Mouse (Mus musculus): ENCODE measurements around the gene Wwox.
"Not testable (repeated sequence)": the region's sequence is repeated elsewhere in the genome, so short reads cannot be mapped to it uniquely, and the experiment has no call there.

The Wwox gene

GRCm38 (mm10) chr8:114806826-114807420 is 367.5 kb downstream of the Wwox start:
- no peak for DNase-seq (ENCODE audit: low spot score)

DNA sequence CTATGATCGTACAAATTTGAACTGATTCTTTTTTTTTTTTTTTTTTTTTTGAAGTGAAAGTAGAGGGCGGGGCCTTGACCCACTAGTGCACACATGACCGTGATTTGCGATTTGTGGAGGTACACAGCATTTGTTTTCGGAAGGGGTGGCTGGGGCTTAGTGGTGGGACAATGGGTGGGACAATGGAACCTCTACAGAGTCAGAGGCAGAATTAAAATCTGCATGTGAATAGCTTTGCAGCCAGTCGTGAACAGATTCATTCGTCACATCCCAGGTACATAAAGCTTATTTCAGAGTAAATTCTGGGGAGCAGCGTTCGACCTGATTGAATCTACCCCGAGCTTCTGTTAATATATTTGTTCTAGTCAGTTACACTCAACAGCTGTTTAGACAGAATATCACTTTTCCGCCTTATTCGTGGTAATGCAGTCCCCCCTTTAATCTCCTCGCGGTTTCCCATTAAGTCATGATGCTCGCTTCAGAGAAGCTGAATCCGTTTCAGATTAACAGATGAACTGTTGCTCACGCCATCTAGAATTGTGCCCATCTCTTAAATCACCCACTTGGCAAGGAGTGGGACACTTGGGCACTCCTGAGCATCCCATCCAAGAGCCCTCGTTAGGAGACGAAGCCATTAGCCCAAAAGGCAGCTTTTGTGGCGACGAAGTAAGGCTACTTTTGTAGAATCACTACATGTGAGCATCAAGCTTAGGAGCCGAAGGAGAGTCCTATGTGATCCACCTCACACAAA is 368.4 kb downstream of the Wwox start:
- no peak for DNase-seq (ENCODE audit: low spot score)

- DNase-seq (ENCODE audit: low spot score) = no peak
Measured at GRCm38 (mm10) chr8:114810470-114810869, 371.0 kb downstream of the Wwox start.

DNA sequence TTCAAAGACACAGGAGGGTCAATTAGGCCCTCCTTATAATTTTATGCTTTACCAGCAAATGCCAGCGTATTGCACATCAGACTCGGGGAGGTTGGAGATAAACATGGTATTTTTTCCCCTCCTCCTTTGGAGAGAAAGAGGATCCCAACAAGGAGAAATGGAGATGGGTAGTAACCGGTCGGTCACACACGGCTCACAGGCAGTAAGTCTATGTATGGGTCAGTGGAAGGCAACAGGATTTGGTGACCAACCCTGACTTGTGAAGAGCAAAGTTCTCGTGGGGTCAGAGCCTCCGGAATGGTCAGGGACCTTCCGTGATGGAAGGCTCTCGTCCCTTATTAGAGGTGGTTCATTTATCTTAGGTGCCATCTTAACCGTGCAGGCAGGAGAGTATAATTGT is 374.4 kb downstream of the Wwox start:
- no peak for DNase-seq (ENCODE audit: low spot score)

GRCm38 (mm10) chr8:114814769-114815736 is 375.6 kb downstream of the Wwox start:
- no peak for DNase-seq (ENCODE audit: low spot score)

- no peak for DNase-seq (ENCODE audit: low spot score)
Measured at GRCm38 (mm10) chr8:114816343-114816742, 376.9 kb downstream of the Wwox start.

DNA sequence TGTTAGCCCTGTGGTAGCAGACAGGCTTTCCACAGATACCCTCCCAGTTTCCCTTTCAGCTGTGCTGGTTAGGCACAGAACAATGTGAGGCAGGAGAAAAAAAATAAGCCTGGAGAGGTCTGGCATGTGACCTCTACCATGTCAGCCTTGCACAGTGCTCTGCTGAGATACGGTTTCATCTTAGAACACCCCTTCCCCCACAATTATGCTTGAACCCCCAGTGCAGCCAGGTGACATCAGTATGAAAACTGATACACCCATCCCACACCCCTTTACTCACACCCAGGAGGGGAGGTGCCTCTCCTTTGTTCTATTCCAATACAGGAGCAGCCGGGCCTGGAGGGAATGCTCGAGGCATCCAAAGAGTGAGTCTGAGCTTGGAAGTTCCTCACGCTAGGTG is 377.5 kb downstream of the Wwox start:
- no peak for DNase-seq (ENCODE audit: low spot score)

DNA sequence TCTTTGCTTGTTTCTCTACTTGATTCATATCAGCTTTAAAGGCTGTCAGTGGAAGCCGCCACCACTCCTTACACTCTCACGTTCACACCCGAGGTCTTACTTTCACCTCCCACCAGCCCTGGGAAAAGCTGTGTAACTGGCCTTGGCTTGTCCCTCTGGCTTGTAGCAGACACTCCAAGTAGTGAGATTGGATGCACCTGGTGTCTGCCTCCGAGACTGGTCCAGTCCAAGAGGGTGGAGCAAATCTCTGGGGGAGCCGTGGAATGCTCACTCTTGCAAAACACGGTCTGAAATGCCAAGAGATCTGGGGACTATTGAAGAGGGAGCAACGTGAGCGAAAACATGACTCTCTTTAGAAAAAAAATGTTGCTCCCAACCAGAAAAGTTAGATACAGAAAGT is 382.1 kb downstream of the Wwox start:
- no peak for DNase-seq (ENCODE audit: low spot score)

- no peak for DNase-seq (ENCODE audit: low spot score)
Measured at GRCm38 (mm10) chr8:114825460-114825859, 386.0 kb downstream of the Wwox start.

DNA sequence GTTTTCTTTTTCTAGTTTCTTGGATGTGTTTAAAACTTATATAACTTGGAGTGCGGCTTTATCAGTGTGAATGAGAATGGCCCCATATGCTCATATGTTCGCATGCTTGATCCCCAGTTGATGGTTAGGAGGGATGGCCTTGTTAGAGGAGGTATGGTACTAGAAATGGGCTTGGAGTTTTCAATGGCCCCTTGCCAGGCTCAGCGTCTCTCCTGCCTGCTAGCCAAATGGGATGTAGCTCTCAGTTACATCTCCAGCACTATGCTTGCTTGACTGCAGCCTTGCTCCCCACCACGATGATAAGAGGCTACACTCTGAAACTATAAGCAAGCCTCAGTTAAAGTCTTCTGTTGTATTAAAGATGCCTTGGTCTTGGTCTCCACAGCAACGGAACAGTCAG is 387.5 kb downstream of the Wwox start:
- DNase-seq (ENCODE audit: low spot score) = no peak

- DNase-seq (ENCODE audit: low spot score) = not testable (repeated sequence)
Measured at GRCm38 (mm10) chr8:114827810-114828209, 388.4 kb downstream of the Wwox start.

GRCm38 (mm10) chr8:114831595-114831994 is 392.1 kb downstream of the Wwox start:
- no peak for DNase-seq (ENCODE audit: low spot score)

DNA sequence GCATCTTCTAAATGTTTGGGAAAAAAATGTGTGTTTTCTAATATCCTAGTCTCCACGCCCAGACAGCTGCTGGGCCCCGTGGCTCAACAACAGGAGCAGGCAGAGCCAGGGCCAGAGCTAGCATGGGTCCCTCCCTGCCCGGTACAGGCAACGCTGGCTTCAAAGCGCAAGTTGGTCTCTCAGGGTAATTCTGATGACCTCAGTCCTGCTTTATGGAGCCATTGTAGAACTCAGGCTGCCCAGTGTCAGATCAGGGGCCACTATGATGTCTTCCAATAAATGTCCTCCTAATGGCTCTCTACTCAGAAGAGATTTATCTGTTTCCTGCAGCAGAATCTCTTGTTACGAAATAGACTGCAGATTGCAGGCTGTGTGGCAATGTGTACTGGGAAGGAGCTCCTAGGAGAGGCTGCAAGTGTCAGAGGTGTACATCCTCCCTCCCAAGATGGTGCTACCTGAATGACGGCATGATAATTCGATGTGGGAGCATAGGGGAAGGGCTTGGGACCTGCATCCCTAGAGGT is 392.9 kb downstream of the Wwox start:
- no peak for DNase-seq (ENCODE audit: low spot score)

DNA sequence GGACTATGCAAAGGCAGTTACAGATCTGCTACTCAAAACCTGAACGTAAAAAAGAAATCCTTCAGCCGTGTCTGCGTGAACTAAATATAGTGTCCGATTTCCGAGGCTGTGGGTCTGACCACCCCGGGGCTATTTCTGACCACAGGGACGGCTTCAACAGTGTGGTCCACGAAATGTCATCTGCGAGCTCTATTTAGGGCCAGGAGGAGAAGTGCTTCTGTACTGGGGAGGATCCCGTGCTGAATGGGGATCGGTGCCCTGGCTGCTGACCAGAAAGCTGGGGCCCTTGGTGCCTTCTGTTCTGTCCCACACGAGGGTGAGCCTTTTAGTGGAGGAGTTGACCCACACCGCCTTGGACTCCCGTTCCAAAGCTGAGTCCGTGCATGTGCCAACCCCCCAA is 395.3 kb downstream of the Wwox start:
- DNase-seq (ENCODE audit: low spot score) = no peak

DNA sequence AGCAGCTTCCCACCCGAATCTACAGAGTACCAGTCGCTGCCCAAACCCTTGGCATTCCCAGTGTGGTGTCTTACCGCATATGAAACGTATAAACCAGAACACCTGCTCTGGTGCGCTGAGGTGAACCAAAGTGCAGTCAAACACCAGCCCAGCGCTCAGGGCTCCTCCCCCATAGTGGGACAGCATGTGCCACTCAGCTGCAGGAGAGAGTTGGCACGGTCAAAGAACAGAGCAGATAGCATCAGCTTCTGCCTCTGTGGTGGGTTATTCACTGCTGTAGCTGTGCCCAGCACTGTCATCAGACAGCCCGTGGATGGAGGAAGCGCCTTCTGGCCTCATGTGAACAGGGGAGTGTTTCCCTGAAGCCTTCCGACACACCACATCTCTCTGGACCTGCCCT is 400.5 kb downstream of the Wwox start:
- DNase-seq (ENCODE audit: low spot score) = no peak

DNA sequence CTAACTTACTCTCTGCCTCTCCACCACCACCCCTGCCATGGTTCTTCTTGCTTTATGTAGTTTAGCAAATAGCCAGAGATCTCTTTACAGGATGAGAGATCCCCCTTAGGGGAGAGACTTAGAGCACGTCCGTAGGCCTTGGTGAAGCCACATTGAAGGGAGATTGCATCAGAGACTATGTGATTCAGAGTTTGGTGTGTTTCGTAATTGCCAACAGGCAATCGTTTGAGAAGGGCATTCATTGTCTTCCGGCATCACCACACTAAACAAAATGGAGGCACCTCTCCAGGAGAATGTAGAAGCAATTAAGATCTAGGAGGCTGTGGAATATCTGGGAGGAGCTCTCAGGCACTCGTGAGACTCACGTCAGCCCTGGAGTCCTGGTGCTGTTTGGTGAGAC is 408.2 kb downstream of the Wwox start:
- DNase-seq (ENCODE audit: low spot score) = no peak

- no peak for DNase-seq (ENCODE audit: low spot score)
Measured at GRCm38 (mm10) chr8:114849461-114849860, 410.0 kb downstream of the Wwox start.

GRCm38 (mm10) chr8:114850014-114850870 is 410.8 kb downstream of the Wwox start:
- DNase-seq (ENCODE audit: low spot score) = no peak

DNA sequence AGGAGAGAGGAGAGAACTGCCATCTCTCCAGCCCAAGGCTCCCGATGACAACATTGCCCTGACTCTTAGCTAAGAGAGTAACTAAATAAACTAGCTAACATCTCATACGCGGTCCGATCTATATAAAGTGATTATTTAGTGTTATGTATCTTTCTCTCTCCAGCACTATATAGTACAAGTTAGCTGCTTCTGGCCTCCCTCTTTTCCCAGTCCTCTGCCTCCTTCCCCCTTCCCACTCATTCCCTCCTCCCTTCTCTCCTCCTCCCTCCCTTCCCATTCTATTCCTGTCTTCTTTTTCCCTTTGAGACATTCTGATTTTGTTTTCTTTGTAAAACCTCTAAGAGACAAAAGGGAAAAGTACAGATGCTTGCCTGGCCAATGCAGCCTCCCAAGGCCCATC is 414.3 kb downstream of the Wwox start:
- no peak for DNase-seq (ENCODE audit: low spot score)

DNA sequence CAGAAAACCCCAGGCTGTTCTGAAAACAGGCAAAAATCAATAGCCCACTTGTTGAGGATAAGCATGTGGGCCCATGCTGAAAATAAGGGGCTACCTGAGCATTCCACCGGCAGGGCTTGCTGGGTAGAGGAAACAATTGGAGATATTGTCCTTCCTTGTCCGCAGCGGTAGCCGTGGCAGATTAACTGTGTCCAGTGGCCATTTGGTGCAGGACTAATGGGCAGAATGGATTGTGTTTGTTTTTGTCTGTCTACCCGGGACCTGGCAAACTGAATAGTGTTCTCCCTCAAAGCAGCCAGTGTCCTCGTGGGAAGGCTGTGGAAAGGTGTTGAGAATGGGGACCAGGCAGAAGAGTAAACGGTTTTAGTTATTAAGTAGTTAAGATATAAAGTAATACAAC is 416.4 kb downstream of the Wwox start:
- DNase-seq (ENCODE audit: low spot score) = no peak

DNA sequence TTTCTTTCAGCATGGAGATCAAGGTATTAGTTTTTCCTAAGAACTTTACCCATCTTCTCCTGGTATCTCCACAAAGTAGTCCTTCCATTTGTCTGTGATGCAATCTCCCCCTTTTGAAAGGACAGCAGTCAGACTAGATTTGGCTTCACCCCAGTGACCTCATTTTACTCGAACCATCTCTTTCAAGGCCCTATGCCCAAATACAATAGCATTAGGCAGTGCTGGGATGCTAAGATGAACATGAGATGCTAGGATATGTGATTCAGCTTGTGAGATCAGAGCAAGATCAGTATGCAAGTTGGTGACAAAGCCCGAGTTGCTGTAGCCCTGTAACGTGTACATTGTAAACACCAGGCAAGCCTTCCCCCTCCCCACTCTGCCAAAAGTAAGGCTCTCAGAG is 426.5 kb downstream of the Wwox start:
- DNase-seq (ENCODE audit: low spot score) = no peak

DNA sequence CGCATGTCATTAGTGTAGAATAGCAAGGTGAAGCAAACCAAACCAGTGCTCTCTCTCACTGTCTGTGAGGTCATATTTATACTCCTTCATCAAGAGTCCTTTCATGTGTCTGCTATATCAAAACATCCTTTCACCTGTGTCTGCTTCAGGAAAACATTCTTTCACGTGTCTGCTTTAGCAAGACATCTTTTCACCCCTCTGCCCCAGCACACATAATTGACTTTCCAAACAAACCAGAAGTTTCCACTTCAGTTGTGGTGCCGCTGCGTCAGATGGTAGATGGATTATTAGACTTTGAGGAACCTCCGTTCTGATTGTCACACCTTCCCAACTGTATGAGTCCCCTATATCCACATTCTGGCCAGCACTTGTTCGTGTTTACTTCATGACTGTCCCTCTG is 429.9 kb downstream of the Wwox start:
- no peak for DNase-seq (ENCODE audit: low spot score)

All from layer of hippocampus, adult 9-10 months (tissue).